25 mouse cellular contexts compared by ENCODE assay signal in genomic region chr13:95943919-95944318, GRCm38 (mm10). TPM values are rescaled to one million over a fixed set of nuclear protein-coding genes. Genes with fewer than 3 reads are reported as not detected.
DNase-seq lines count a peak whose midpoint lies in the region; ATAC-seq and TF ChIP-seq lines count a peak whose summit lies in the region.
"Had no signal": no experiment of that assay in that cellular context is flagged by ENCODE, and none has a peak within 500 bp of the region (broad histone marks: within the 10 kb centered on the region; RNA-seq: fewer than 3 reads in every experiment).

No protein-coding gene starts in this region.

- ATAC-seq in common myeloid progenitor, adult 5-6 weeks (replicated peaks; ENCODE audit: low read depth, poor library complexity, severe bottlenecking): peak; percentile 40
- peak; percentile 42 for ATAC-seq in megakaryocyte progenitor cell, adult 5-6 weeks (replicated peaks; ENCODE audit: poor library complexity)
- no peak for ATAC-seq in cerebellum, adult (ENCODE audit: insufficient number of reproducible peaks, low FRiP score, low TSS enrichment)
- ATAC-seq: activated CD4-positive, CD25-positive, alpha-beta regulatory T cell, adult 4 months; forebrain, embryonic 14.5 days; forebrain, postnatal 0 days; hindbrain, postnatal 0 days; inflammation-experienced regulatory T-cells, adult 6 months; intestine, embryonic 16.5 days had no signal

- intact Hi-C loops in heart, postnatal 10 days (cut with DNase I): no loop called here

- peak overlapping the region; percentile 85 for H3K27ac ChIP-seq in layer of hippocampus, adult 2 months
- H3K27ac ChIP-seq: embryonic facial prominence, embryonic 12.5 days; embryonic facial prominence, embryonic 15.5 days; gastrocnemius, adult 2 months; heart, embryonic 13.5 days; hindbrain, embryonic 14.5 days; hindbrain, postnatal 0 days had no signal

- H3K4me3 ChIP-seq in layer of hippocampus, adult 2 months: no peak overlapping the region
- H3K4me3 ChIP-seq: embryonic facial prominence, embryonic 12.5 days; embryonic facial prominence, embryonic 15.5 days; gastrocnemius, adult 2 months; heart, embryonic 13.5 days had no signal

- peak; percentile 84 for DNase-seq in heart, adult 11 months
- DNase-seq in heart, postnatal 10 days: no peak
- DNase-seq in layer of hippocampus, adult 2 months (ENCODE audit: low spot score in 2 of 2): no peak
- no peak for DNase-seq in layer of hippocampus, adult 18-20 months (ENCODE audit: low spot score in 2 of 2)
- DNase-seq in cerebellum, adult 11-12 months: no peak
- DNase-seq: adrenal gland, postnatal 10 days; adrenal gland, postnatal 36 days; cerebellum, adult 11 months; cerebellum, adult 8-10 months; cerebellum, postnatal 10 days; forebrain, postnatal 0 days; gastrocnemius, adult 2 months; gastrocnemius, postnatal 14 days had no signal

- TF ChIP-seq CTCF in layer of hippocampus, adult 2 months (conservative IDR thresholded peaks at IDR 0.05): no peak

RNA-seq across cellular contexts. Expression of gene Iqgap2, which starts 52.2 kb away (rescaled TPM):
- 1 to 10 TPM; 2.3 to 3.1 TPM for total RNA-seq in heart, postnatal 10 days (2021)
- 10 to 100 TPM; 95.2 to 97.7 TPM for total RNA-seq in layer of hippocampus, adult 2 months (2021)
- 10 to 100 TPM; 86.1 to 90.8 TPM for total RNA-seq in layer of hippocampus, adult 18-20 months (2021)
- total RNA-seq in common myeloid progenitor, adult 5-6 weeks (2017): 185 and 209 TPM in 2 replicates
- total RNA-seq in megakaryocyte progenitor cell, adult 5-6 weeks (2015): 95.0 and 97.5 TPM in 2 replicates
- 128 and 149 TPM in 2 replicates for total RNA-seq in megakaryocyte progenitor cell, adult 5-6 weeks (2017)

Comparison
In these comparisons a context has a peak if more than half of its experiments do, and no peak if none do; other contexts are left out.
1. RNA of gene Iqgap2, which starts 52.2 kb away (total RNA-seq): 185 to 209 TPM in common myeloid progenitor, adult 5-6 weeks, 95.0 to 149 TPM in megakaryocyte progenitor cell, adult 5-6 weeks, 95.2 to 97.7 TPM in layer of hippocampus, adult 2 months and 86.1 to 90.8 TPM in layer of hippocampus, adult 18-20 months; 2.3 to 3.1 TPM in heart, postnatal 10 days; every median in the first group is over 10 times any median in the second.